Mouse (Mus musculus) urinary bladder, postnatal 4 days (tissue): ENCODE measurements at regions not wholly inside any gene's neighbourhood (a gene's known extent, or its start where the extent isn't known, plus 50 kb on each side); places are given as distances from the start of the nearest gene placed in this dataset.
A peak's percentile ranks its signal among the peaks of the same experiment; 100 is the strongest.

Experiments
- DNase-seq, 2 experiments: peaks; one replicate each; pipeline ENCODE4 v3.0.0; 2021 to 2022; ENCODE audit warnings: low spot score in 2 of 2

DNA sequence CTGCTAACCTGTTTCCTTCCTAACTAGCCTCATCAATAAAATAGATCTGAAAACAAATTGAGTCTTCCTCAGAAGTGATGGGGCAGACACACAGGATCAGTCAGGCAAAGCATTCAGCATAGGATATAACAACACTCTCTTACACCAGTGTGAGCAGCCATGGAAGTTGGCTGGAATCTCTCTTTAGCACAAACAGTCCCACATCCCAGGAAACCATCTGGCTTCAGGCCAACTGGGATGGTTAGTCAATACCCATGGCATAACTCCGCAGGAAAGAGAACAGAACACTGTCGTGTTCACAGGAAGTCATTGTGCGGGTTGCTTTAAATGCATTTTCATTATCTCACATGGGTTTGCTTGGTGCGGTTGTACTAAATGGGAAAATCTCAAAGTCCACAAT is 256.2 kb upstream of the Rag2 start:
- DNase-seq = no peak

- DNase-seq = no peak
Measured at GRCm38 (mm10) chr2:101370991-101371736, 253.4 kb upstream of the Rag2 start.

DNA sequence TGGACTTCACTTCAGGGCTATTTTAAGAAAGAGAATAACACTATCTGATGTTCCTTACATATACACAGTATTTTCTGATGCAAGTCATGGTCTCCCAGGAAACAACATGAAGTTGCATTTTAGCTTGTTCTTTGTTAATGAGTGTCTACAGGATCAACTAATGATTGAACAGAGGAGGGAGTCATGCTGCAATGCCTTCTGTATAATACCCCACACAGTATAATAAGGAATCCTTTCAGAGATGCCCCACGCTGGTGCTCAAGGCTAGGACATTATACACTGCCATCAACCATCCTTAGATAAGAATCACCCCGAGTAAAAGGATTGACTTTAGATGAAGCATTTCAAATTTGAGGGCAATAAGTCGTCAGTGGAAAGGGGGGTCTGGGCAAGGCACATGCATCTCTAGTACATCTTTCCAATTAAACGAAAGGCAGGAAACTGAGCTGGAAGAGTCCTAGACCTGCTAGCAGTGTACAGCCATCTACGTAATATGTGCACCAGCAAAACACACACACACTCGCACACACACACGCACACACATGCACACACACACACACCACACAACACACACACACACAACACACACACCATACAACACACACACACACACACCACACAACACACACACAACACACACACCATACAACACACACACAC is 252.6 kb upstream of the Rag2 start:
- no peak for DNase-seq

GRCm38 (mm10) chr2:101380595-101380994 is 243.9 kb upstream of the Rag2 start:
- DNase-seq = no peak

- DNase-seq = no peak
Measured at GRCm38 (mm10) chr2:101415002-101415401, 209.5 kb upstream of the Rag2 start.

DNA sequence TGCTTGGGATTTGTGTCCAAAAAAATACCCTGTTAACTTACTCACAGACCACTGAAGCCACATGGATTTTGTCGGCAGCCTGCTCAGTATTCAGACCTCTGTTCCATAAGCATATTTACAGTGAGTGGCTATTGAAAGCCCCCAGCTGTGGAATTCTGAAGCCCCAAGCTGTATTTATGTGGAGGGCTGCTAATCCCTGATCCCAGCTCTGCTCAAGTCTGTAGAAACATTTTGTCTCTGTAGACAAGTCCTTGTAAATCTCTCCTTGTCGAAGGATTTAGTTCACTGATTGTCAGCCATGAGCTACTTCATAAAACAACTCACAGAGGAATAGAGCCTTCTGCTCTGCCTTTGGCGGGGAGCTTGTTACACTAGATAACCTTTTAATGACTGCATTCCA is 207.8 kb upstream of the Rag2 start:
- no peak for DNase-seq

DNA sequence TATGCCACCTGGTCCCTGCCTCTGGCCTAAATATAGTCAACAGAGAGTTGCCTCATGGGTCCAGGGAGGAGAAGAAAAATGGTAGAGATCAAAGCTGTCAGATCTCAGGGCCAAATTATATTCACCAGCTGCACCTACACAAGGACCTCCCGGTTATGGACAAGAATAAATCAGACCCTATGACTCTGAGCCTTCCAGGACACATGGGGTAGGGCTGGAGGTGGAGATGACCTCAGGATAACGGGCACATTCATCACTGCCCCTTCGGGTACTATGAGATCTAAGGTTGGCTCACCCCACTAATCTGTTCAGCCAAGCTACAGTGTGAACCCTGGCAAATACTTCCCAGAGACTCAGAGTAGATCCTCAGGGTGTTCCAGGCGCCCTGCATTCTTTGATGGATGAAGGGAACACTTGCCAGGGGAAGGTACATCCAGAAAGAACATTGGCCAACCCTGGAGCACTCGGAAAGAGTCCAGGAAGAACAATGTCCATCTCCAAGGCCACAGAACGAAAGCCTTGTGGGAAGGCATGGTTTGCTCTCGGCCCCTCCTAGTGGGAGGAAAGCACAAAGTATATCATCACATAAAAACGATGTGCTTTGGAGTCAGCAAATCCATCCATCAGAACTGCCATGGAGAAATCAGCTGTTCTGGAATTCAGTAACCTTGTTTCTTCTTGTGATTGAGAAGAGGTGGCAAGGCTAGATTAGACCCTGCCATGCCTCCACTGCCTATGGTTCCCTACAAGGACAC is 191.2 kb upstream of the Rag2 start:
- DNase-seq = no peak

GRCm38 (mm10) chr2:101440231-101440630 is 184.3 kb upstream of the Rag2 start:
- DNase-seq = no peak

DNA sequence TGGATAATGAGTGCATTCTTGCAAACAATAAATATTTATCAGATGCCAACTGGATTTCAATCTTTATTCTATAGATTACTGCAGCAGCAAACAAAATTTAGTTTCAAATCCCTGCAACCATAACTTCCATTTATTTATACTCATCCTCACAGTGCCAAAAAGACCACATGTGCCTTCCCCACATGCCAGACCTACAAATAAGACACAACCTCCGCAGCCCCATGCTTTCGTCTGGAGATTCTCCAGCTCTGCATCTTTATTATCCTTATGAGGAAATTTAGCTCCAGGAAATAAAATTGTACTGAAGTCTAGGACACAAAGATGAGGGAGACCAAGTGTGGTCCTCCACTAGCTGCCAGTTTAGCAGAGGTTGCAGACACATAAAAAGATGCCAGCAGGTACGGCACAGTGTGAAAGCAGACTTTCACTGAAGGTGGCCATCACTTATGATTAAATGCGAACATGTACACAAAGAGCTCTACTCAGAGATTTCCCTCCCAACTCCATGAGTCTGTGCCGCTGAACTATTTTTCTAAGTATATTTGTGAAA is 183.4 kb upstream of the Rag2 start:
- DNase-seq = no peak

GRCm38 (mm10) chr2:101455591-101455990 is 168.9 kb upstream of the Rag2 start:
- no peak for DNase-seq

GRCm38 (mm10) chr2:101458959-101459358 is 165.6 kb upstream of the Rag2 start:
- DNase-seq = no peak

GRCm38 (mm10) chr2:101462450-101462849 is 162.1 kb upstream of the Rag2 start:
- no peak for DNase-seq

DNA sequence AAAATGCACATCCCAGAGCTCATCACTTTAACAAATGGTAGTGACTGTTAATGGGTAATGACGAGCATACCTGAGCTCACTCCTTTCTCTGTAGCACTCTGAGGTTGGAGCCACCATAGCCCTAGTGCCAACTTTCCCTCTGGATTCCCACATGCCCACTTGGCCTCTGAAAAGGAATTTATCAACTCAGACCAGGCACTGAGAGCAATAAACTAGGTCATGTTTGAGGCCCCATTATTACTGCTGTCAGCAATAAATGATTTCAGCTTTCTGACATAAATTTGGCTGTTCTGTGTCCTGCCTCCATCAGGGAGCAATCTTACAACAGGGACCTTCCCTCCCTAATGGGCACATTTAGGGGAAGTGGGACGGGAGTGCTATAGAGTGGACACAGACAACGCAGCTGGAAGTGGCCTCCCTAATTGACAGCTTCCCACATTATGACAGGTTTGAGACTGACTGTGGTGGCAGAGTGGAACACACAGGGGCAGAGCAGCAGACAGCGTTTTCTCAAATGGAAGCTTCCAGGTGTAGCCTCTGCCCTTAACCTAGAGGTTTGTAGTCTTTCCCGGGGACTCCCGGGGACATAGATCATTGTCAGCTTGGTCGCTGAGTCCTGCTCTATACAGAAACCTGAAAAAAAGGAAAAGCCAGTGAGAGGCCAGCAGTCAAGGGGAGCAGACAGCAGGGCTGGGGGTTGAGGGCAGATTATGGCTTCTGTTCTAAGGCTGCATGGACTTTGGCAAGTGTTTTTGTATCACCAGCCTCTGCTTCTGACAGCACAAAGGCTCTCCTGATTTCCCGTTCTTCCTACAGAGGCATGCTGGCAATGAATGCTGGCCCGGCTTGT is 160.0 kb upstream of the Rag2 start:
- DNase-seq = no peak

GRCm38 (mm10) chr2:101470569-101471100 is 153.9 kb upstream of the Rag2 start:
- DNase-seq = no peak

- DNase-seq = peak; percentile 59 to 84
Measured at GRCm38 (mm10) chr2:101472449-101473115, 151.9 kb upstream of the Rag2 start.

- DNase-seq = no peak
Measured at GRCm38 (mm10) chr2:101473116-101473485, 151.4 kb upstream of the Rag2 start.

DNA sequence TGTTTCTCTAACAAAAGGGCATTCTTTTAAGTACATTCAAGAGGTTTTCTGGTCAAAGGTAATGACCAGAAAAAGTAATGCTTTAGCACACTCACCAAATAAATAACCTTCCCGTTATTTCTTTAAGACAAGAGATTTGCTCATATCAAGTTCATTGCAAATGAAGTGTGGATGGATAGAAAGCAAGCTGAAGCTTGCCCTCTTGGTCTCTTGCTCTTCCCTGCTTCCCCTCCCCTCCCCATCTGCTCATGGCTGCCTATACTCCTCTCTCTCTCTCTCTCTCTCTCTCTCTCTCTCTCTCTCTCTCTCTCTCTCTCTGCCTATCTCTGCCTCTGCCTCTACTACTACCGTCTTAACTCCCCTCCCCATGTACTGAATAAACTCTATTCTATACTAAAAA is 147.7 kb upstream of the Rag2 start:
- DNase-seq = no peak

GRCm38 (mm10) chr2:101490207-101490606 is 134.3 kb upstream of the Rag2 start:
- DNase-seq = no peak

GRCm38 (mm10) chr2:101491762-101492161 is 132.8 kb upstream of the Rag2 start:
- no peak for DNase-seq

GRCm38 (mm10) chr2:101508116-101508515 is 116.4 kb upstream of the Rag2 start:
- no peak for DNase-seq
